Mouse (Mus musculus) limb, embryonic 11.5 days (tissue): ENCODE results near the gene Gadd45gip1. TPM values are rescaled to one million over a fixed set of nuclear protein-coding genes. Genes with fewer than 3 reads are reported as not detected.
"Not testable (repeated sequence)": the region's sequence is repeated elsewhere in the genome, so short reads cannot be mapped to it uniquely, and the experiment has no call there.

Experiments
- ATAC-seq: fragments of 200-750 bp; cut with Nextera tagmentation; 2 replicates; pipeline ENCODE4 v1.8.0; 2017; ENCODE audit warnings: low read depth; ENCODE audit not compliant: insufficient number of reproducible peaks, low FRiP score, low TSS enrichment
- DNase-seq: peaks from one replicate; pipeline ENCODE4 v3.0.0-alpha.2; 2015; ENCODE audit warnings: low spot score
- H3K27ac ChIP-seq: fragments of 300-500 bp; sonication (generic); replicated peaks from 2 replicates; pipeline ENCODE4 v1.5.1; 2014; ENCODE audit warnings: low read depth, mild to moderate bottlenecking, low read length
- H3K27me3 ChIP-seq: fragments of 300-500 bp; sonication (generic); 2 replicates; pipeline ENCODE4 v1.6.1; 2014; ENCODE audit warnings: mild to moderate bottlenecking, low read length, mixed read lengths; ENCODE audit not compliant: control insufficient read depth, insufficient read depth
- H3K36me3 ChIP-seq: fragments of 300-500 bp; sonication (generic); 2 replicates; pipeline ENCODE4 v1.6.1; 2014; ENCODE audit warnings: mild to moderate bottlenecking, low read length, moderate library complexity, mixed read lengths; ENCODE audit not compliant: control insufficient read depth, insufficient read depth
- H3K4me1 ChIP-seq: fragments of 300-500 bp; sonication (generic); 2 replicates; pipeline ENCODE4 v1.6.1; 2014; ENCODE audit warnings: low read length, mixed read lengths; ENCODE audit not compliant: control insufficient read depth, insufficient read depth
- H3K4me2 ChIP-seq: fragments of 300-500 bp; sonication (generic); 2 replicates; pipeline ENCODE4 v1.6.1; 2014; ENCODE audit warnings: low read depth, mild to moderate bottlenecking, moderate library complexity; ENCODE audit not compliant: severe bottlenecking
- H3K4me3 ChIP-seq: fragments of 300-500 bp; sonication (generic); 2 replicates; pipeline ENCODE4 v1.5.1; 2014; ENCODE audit warnings: low read depth, low read length
- H3K9ac ChIP-seq: fragments of 300-500 bp; sonication (generic); 2 replicates; pipeline ENCODE4 v1.6.1; 2014; ENCODE audit warnings: mild to moderate bottlenecking, low read length
- H3K9me3 ChIP-seq: fragments of 300-500 bp; sonication (generic); 2 replicates; pipeline ENCODE4 v1.6.1; 2016; ENCODE audit warnings: low read length; ENCODE audit not compliant: control insufficient read depth
- WGBS: fragments of 180-500 bp; shearing (Covaris S2); extraction: QIAGEN DNeasy Blood & Tissue Kit; methylation state at CpG from one replicate; pipeline ENCODE4 v1.1.7; 2014; 5-methylcytosine and 5-hydroxymethylcytosine counted together
- polyA plus RNA-seq: library from polyadenylated mRNA; unstranded; fragments of >200 nt; fragmentation: Nextera tagmentation; extraction: Ambion mirVana; gene quantifications from 2 replicates; pipeline ENCODE4 v1.2.1, GENCODE M21; 2014

Gadd45gip1 gene
- polyA plus RNA-seq, 1 experiment from 2014 or later: 45.0 TPM

- DNase-seq (no peak), ATAC-seq (no peak)
- no peak overlapping the region for H3K4me3 ChIP-seq
- no peak overlapping the region for H3K9ac ChIP-seq
- H3K27ac ChIP-seq: no peak overlapping the region
- 86% methylated on average over 11 of the region's 11 CpGs for WGBS
- peaks cover 3% of the 10 kb centered on the region; the same call in 1 of the 2 replicates for H3K4me1 ChIP-seq
- peaks cover 17% of the 10 kb centered on the region for H3K27me3 ChIP-seq
- H3K36me3 ChIP-seq: no peaks in the 10 kb centered on the region
- H3K4me2 ChIP-seq: no peak overlapping the region
- H3K9me3 ChIP-seq: no peaks in the 10 kb centered on the region
These were observed 17.1 kb upstream of the Gadd45gip1 start for GRCm38 (mm10) chr8:84814240-84814554.

DNA sequence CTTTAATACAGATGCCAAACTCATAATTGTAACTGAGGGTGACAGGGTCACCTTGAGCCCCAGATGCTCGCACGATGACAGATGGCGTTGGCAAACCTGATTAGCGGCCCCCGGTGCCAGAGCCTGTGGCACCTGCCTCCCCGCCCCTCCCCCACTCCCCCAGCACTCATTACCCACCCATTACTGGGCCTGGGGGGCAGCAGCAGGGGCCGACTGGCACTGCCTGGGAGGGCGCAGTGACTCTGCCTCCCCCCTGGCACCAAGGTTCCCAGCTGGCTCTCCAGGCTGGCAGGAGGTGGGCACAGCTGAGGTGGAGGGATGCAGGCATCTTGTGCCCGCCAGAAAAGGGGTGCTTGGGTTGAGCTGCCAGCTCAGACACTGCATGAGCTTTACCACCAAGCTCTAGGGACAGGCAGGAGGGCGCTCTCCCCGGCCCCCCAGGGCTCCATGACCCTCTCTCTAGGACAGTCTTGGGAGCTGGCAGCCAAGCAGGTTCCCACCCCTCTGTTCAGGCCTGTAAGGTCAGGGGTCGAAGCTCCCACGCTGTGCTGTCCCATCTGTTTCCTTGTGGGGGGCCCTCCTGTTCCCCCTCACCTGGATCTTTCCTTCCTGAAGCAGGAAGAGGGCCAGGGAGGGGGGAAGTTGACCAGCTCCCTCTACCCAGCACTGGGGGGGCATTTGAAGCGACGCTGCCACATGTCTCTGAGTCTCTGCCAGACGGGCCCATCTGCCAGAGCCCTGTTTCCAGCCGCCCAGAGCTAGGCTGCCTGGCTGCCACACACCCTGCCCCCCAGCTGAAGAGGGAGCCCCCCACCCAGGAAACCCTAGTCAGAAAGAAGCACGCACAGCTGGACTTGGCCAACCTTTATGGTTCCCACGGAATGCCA, 16.5 kb upstream of the Gadd45gip1 start:
- H3K9ac ChIP-seq: no peak overlapping the region
- ATAC-seq: no peak
- H3K4me2 ChIP-seq: no peak overlapping the region
- H3K36me3 ChIP-seq: no peaks in the 10 kb centered on the region
- H3K27ac ChIP-seq: no peak overlapping the region
- no peak overlapping the region for H3K4me3 ChIP-seq
- peaks cover 11% of the 10 kb centered on the region for H3K27me3 ChIP-seq
- H3K4me1 ChIP-seq: peaks cover 3% of the 10 kb centered on the region; the same call in 1 of the 2 replicates
- 44% methylated on average over 19 of the region's 19 CpGs for WGBS
- H3K9me3 ChIP-seq: no peaks in the 10 kb centered on the region
- DNase-seq: no peak

DNA sequence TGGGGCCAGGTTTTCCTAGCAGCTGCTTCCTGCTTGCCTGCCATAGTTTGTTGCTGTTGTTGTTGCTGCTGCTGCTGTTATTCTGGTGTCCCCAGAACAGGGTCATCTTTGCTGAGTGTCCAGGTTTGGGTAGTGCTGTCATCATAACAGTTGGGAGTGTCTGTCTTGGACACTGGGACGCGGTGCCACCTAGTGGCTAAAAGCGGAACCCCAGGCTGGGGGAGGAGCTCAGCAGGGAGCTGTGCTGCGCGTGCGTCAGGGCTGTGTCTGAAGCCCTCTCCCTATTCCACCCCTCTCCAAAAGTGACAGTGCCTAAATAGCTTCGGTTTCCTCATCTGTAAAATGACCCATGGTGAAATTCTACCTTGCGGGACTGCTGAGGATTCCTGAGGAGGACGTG, 15.8 kb upstream of the Gadd45gip1 start:
- Histone ChIP-seq H3K27ac (no peak overlapping the region), H3K27me3 (peaks cover 10% of the 10 kb centered on the region), H3K4me1 (peaks cover 2% of the 10 kb centered on the region; the same call in 1 of the 2 replicates), H3K9ac (no peak overlapping the region), H3K9me3 (no peaks in the 10 kb centered on the region), H3K36me3 (no peaks in the 10 kb centered on the region), H3K4me3 (no peak overlapping the region), H3K4me2 (no peak overlapping the region)
- DNase-seq (peak; percentile 96), ATAC-seq (peak; percentile 75)
- WGBS: 11% methylated on average over 9 of the region's 9 CpGs

DNA sequence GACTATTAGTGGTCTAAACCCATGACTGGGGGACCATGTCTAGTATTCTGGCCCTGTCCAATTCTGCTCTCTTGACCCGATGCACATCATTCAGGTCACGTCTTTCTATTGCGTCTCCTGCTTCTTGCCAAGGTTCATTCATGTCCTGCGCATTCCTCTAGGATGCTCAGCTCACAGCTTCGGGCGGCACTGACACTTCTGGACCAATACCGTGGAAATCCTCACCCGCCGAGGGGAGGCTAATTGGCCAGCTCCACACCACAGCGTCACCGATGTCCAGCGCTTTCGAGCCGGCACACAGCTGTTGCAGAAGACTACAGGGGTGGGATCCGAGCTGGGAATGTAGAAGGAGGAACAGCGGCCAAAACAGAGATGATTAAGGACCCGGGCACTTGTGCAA, 15.2 kb upstream of the Gadd45gip1 start:
- Histone ChIP-seq H3K27me3 (peaks cover 10% of the 10 kb centered on the region), H3K36me3 (no peaks in the 10 kb centered on the region), H3K4me3 (no peak overlapping the region), H3K4me1 (no peaks in the 10 kb centered on the region; the same call in 1 of the 2 replicates), H3K27ac (no peak overlapping the region), H3K9ac (no peak overlapping the region), H3K4me2 (no peak overlapping the region), H3K9me3 (no peaks in the 10 kb centered on the region)
- 78% methylated on average over 17 of the region's 17 CpGs for WGBS
- ATAC-seq (no peak), DNase-seq (no peak)

GRCm38 (mm10) chr8:84822723-84823122, 8.6 kb upstream of the Gadd45gip1 start, which contains the start of gene Dand5:
Dand5 (minus strand) TSS chr8:84822823.
- H3K9ac ChIP-seq: no peak within 1 kb of the TSS
- ATAC-seq: no peak
- H3K9me3 ChIP-seq: no peaks in the 10 kb centered on the region
- 31% methylated on average over 3 of the region's 3 CpGs for WGBS
- no peaks in the 10 kb centered on the region for H3K27me3 ChIP-seq
- H3K4me2 ChIP-seq: peak within 1 kb of the TSS; percentile 34; the same call in 1 of the 2 replicates
- H3K27ac ChIP-seq: no peak within 1 kb of the TSS
- no peaks in the 10 kb centered on the region; the same call in 1 of the 2 replicates for H3K4me1 ChIP-seq
- H3K36me3 ChIP-seq: no peaks in the 10 kb centered on the region
- DNase-seq: no peak
- no peak within 1 kb of the TSS for H3K4me3 ChIP-seq

DNA sequence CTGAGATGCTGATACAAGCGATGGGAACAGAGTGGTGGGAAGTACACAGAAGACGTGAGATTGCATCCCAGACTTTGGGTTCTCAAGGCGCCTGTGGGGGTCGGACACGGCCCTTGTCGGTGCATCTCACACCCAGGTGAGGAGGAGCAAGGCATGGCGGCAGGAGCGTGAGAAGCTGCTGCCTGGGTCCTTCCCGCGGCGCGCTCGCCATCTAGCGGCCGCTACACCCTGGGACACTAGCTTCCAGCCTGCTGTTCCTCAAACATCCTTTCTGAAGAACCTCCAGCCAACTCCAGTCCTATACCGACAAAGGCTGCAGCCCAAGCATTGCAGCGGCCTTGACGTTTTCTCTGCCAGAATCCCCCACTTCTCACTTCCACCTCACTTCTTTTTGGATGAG, 7.7 kb upstream of the Gadd45gip1 start:
- ATAC-seq (peak; percentile 49), DNase-seq (peak; percentile 84)
- H3K4me1 ChIP-seq: no peaks in the 10 kb centered on the region; the same call in 1 of the 2 replicates
- no peaks in the 10 kb centered on the region for H3K9me3 ChIP-seq
- H3K4me2 ChIP-seq: peak overlapping the region; percentile 34; the same call in 1 of the 2 replicates
- H3K27ac ChIP-seq: no peak overlapping the region
- under 1% methylated on average over 18 of the region's 18 CpGs for WGBS
- no peaks in the 10 kb centered on the region for H3K36me3 ChIP-seq
- no peak overlapping the region for H3K9ac ChIP-seq
- H3K27me3 ChIP-seq: no peaks in the 10 kb centered on the region
- H3K4me3 ChIP-seq: no peak overlapping the region

GRCm38 (mm10) chr8:84825636-84826035, 5.7 kb upstream of the Gadd45gip1 start:
- no peak overlapping the region for H3K4me3 ChIP-seq
- no peak overlapping the region for H3K27ac ChIP-seq
- H3K4me1 ChIP-seq: no peaks in the 10 kb centered on the region; the same call in 1 of the 2 replicates
- H3K36me3 ChIP-seq: no peaks in the 10 kb centered on the region
- no peak overlapping the region for H3K4me2 ChIP-seq
- ATAC-seq (no peak), DNase-seq (no peak)
- H3K27me3 ChIP-seq: no peaks in the 10 kb centered on the region
- WGBS: 57% methylated on average over 4 of the region's 4 CpGs
- H3K9ac ChIP-seq: no peak overlapping the region
- no peaks in the 10 kb centered on the region for H3K9me3 ChIP-seq

DNA sequence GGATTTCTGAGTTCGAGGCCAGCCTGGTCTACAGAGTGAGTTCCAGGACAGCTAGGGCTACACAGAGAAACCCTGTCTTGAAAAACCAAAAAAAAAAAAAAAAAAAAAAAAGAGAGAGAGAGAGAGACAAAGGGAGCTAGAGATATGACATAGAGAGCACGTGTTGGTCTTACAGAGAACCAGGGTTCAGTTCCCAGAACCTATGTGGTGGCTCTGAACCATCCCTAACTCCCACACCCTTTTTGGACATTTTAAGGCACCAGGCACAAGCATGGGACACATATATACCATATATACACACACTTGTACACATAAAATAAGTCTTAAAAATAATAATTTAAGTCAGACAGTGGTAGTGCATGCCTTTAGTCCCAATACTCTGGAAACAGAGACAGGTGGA, 4.8 kb upstream of the Gadd45gip1 start:
- not testable (repeated sequence) for H3K27me3 ChIP-seq, H3K9ac ChIP-seq, H3K4me2 ChIP-seq, H3K27ac ChIP-seq, H3K36me3 ChIP-seq, ATAC-seq, H3K4me1 ChIP-seq, DNase-seq, H3K9me3 ChIP-seq, H3K4me3 ChIP-seq
- 91% methylated on average over 2 of the region's 2 CpGs for WGBS
